Mouse (Mus musculus) CH12.LX (cell line): ENCODE measurements around the gene Pla2g2e.

Source experiments
- CTCF ChIP-seq, 2 experiments: IDR thresholded peaks in 1 of 2; conservative IDR thresholded peaks in 1 of 2; 2 replicates each; pipeline ENCODE4 v1.5.1; 2011 to 2012; ENCODE audit warnings: low read depth in 2 of 2, low read length in 2 of 2, improper control_type of control experiment in 1 of 2, inconsistent platforms in 1 of 2, mild to moderate bottlenecking in 1 of 2, moderate library complexity in 1 of 2
- ELF1 ChIP-seq: IDR thresholded peaks from 2 replicates; pipeline ENCODE4 v1.6.1; 2014; ENCODE audit warnings: low read depth, mild to moderate bottlenecking, inconsistent platforms, low read length, improper control_type of control experiment
- EP300 ChIP-seq: IDR thresholded peaks from 2 replicates; pipeline ENCODE4 v1.6.1; 2011; ENCODE audit warnings: low read length, improper control_type of control experiment
- ETS1 ChIP-seq: conservative IDR thresholded peaks from 2 replicates; pipeline ENCODE4 v1.6.1; 2012; ENCODE audit warnings: low read depth, mild to moderate bottlenecking, inconsistent platforms, low read length, improper control_type of control experiment, moderate library complexity
- POLR2A ChIP-seq: IDR thresholded peaks from 2 replicates; pipeline ENCODE4 v1.6.1; 2011; ENCODE audit warnings: low read depth, mild to moderate bottlenecking, improper control_type of control experiment, low read length
- RCOR1 ChIP-seq: conservative IDR thresholded peaks from 2 replicates; pipeline ENCODE4 v1.6.1; 2012; ENCODE audit warnings: low read depth, mild to moderate bottlenecking, inconsistent platforms, low read length, improper control_type of control experiment

- TF ChIP-seq CTCF (conservative IDR thresholded peaks at IDR 0.05 in 1 of 2, IDR thresholded peaks at IDR 0.05 in 1 of 2; ENCODE audit: low read depth in 2 of 2, low read length in 2 of 2) (no peak), POLR2A (no peak), RCOR1 (no peak), ETS1 (no peak), EP300 (no peak), ELF1 (no peak)
Observed at GRCm38 (mm10) chr4:138841386-138841785, 36.4 kb upstream of the Pla2g2e start.
